Mouse (Mus musculus) heart, embryonic 10.5 days (tissue): ENCODE data around the gene Zfp652. TPM values are rescaled to one million over a fixed set of nuclear protein-coding genes. Genes with fewer than 3 reads are reported as not detected.

ENCODE experiments used
- DNase-seq: peaks from one replicate; pipeline ENCODE4 v3.0.0-alpha.2; 2017; ENCODE audit warnings: low spot score
- H3K27ac ChIP-seq: fragments of 300-500 bp; sonication (generic); 2 replicates; pipeline ENCODE4 v1.5.1; 2016; ENCODE audit warnings: mild to moderate bottlenecking
- H3K27me3 ChIP-seq: fragments of 300-500 bp; sonication (generic); 2 replicates; pipeline ENCODE4 v1.6.1; 2016; ENCODE audit warnings: mild to moderate bottlenecking; ENCODE audit not compliant: poor library complexity, insufficient read depth, severe bottlenecking
- H3K36me3 ChIP-seq: fragments of 300-500 bp; sonication (generic); 2 replicates; pipeline ENCODE4 v1.6.1; 2016; ENCODE audit warnings: mild to moderate bottlenecking, moderate library complexity
- H3K4me1 ChIP-seq: fragments of 300-500 bp; sonication (generic); 2 replicates; pipeline ENCODE4 v1.6.1; 2016; ENCODE audit warnings: mild to moderate bottlenecking
- H3K4me3 ChIP-seq: fragments of 300-500 bp; sonication (generic); 2 replicates; pipeline ENCODE4 v1.5.1; 2016; ENCODE audit warnings: mild to moderate bottlenecking, moderate library complexity
- H3K9me3 ChIP-seq: fragments of 300-500 bp; sonication (generic); 2 replicates; pipeline ENCODE4 v1.6.1; 2016; ENCODE audit warnings: mild to moderate bottlenecking, moderate library complexity
- WGBS: fragments of 180-500 bp; shearing (Covaris S2); methylation state at CpG from one replicate; pipeline ENCODE4 v1.1.7; 2016; 5-methylcytosine and 5-hydroxymethylcytosine counted together
- polyA plus RNA-seq: library from polyadenylated mRNA; unstranded; fragments of >200 nt; fragmentation: Nextera tagmentation; extraction: Ambion mirVana; gene quantifications from 2 replicates; pipeline ENCODE4 v1.2.1, GENCODE M21; 2016

Zfp652 gene
- polyA plus RNA-seq, 1 experiment from 2014 or later, result 14.2 TPM

DNA sequence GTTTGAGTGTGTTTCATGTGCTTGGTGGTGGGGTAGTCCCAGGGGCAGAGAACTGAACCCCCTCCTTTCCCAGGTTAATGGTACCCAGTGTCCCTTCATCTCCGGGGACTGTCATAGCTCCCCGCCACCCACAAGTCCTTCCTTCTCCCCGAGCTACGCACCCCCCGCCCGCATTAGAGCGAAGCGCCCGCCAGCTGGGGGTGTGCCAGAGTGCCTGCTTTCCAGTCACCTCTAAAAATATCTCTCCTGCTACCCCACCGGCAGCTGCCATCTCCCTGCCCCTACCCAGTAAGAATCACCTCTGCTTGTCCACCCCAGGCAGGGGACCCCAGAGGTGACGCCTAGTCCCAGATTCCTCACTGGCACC, 112.4 kb downstream of the Zfp652 start:
- 2% methylated on average over 11 of the region's 11 CpGs for WGBS
- DNase-seq, result peak; percentile 85
- peak overlapping the region; percentile 82 for H3K4me3 ChIP-seq
- peak overlapping the region; percentile 92 for H3K27ac ChIP-seq
- H3K4me1 ChIP-seq, result peaks cover 30% of the 10 kb centered on the region
- H3K36me3 ChIP-seq, result 0 out of 2 replicates have a peak, but pooled peaks cover 3% of the 10 kb centered on the region
- peaks cover 64% of the 10 kb centered on the region for H3K27me3 ChIP-seq
- H3K9me3 ChIP-seq, result no peaks in the 10 kb centered on the region

DNA sequence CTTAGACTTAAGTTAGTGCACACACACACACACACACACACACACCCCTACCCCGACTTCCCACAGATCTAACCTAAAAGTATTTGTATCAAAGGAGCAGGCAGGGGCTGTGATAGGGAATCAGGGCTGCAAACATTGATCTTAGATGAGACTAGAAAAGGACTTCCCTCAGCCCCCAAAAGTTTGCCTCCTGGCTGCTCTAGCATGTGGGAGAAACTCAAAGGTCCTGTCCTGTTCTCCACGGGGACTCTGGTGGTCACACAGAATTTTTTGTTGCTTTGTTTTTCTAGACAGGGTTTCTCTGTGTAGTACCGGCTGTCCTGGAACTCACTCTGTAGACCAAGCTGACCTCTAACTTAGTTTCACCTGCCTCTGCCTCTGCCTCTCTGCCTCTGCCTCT, 113.2 kb downstream of the Zfp652 start:
- H3K27ac ChIP-seq, result no peak overlapping the region
- no peaks in the 10 kb centered on the region for H3K9me3 ChIP-seq
- 50% methylated on average over 3 of the region's 3 CpGs for WGBS
- H3K36me3 ChIP-seq, result 0 out of 2 replicates have a peak, but pooled peaks cover 3% of the 10 kb centered on the region
- peak overlapping the region; percentile 82; the same call in 1 of the 2 replicates for H3K4me3 ChIP-seq
- peaks cover 37% of the 10 kb centered on the region for H3K4me1 ChIP-seq
- H3K27me3 ChIP-seq, result peaks cover 72% of the 10 kb centered on the region
- DNase-seq, result no peak

DNA sequence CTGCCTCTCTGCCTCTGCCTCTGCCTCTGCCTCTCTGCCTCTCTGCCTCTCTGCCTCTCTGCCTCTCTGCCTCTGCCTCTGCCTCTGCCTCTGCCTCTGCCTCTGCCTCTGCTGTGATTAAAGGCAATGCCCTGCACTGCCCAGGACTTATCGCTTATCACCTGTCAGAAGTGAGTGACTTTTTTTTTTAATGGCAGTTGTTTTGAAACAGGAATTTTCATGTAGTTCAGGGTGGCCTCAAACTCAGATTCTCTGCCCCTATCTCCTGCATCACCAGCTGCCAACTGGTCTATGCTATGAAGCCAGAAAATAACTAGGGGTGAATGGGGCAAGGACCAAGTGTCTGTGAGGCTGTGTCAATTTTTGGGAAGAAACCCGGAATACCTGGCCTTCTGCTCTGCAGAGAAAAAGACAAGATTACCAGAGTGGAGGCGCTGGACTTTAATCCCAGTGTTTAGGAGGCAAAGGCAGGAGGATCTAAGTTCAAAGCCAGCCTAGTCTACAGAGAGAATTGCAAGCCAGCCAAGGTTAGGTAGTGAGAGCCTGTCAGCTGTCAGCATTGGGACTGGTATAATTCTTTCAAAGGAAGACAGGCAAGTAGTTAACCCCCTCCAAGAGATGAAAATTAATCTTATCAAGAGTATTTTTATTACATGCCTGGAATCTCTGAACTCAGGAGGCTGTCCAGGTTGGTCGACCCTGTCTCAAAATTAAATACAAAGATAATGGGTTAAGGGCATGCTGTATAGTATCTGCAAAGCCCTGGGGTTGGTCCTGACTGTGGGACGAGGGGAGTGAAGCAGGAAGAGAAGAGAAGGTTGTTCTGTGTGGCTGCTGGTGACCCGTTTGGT, 114.1 kb downstream of the Zfp652 start:
- peaks cover 75% of the 10 kb centered on the region for H3K27me3 ChIP-seq

DNA sequence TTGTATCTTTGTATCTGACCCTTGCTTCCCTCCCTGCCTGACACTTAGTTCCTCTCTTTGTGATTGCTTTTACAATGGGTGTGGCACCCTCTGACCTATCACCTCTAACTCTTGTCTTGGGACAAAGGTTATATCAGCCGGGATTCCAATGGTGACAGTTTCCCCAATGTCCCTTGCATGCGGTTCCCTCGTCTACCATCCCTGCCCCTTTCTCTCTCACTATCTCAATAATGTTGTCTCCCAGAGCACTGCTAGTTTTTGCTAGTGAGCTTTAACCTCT, 114.6 kb downstream of the Zfp652 start:
- Histone ChIP-seq H3K4me1 (peaks cover 52% of the 10 kb centered on the region), H3K27ac (no peak overlapping the region), H3K4me3 (no peak overlapping the region), H3K36me3 (0 out of 2 replicates have a peak, but pooled peaks cover 3% of the 10 kb centered on the region), H3K27me3 (peaks cover 81% of the 10 kb centered on the region), H3K9me3 (no peaks in the 10 kb centered on the region)
- WGBS, result 23% methylated on average over 3 of the region's 3 CpGs
- no peak for DNase-seq

More for the DNA sequence above, 114.1 kb downstream of the Zfp652 start:
- 49% methylated on average over 6 of the region's 6 CpGs for WGBS
- no peak overlapping the region for H3K27ac ChIP-seq
- peak; percentile 52 for DNase-seq
- no peak overlapping the region for H3K4me3 ChIP-seq
- H3K36me3 ChIP-seq, result 0 out of 2 replicates have a peak, but pooled peaks cover 3% of the 10 kb centered on the region
- H3K9me3 ChIP-seq, result no peaks in the 10 kb centered on the region
- peaks cover 47% of the 10 kb centered on the region for H3K4me1 ChIP-seq

DNA sequence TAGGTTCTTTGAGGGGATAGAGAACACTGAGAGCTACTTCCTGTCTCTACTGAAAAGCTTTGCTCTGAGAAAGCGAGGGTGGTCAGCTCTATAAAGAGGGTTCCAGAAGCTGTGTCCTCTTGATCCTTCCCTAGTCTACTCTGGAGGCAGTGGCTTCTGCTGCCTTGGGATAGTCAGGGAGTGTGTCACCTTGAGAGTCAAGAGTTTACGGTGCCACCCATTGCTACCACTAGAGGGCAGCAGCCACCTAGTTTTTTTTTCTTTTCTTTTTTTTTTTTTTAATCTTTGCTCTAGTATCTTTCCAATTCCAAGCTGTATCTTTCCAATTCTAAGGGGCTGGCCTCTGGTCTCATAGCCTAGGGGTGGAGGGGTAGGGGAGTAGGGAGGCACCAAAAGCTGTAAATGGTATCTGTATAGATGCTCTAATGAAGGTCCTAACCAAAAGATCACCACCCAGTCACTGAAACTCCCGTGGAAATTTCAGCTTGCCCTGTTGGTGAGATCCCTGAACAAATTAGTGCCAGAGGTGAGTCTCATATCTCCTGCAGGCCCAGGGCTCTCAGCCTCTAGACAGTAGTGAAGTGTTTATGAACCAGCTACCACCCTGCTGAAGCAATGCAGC, 115.1 kb downstream of the Zfp652 start:
- Histone ChIP-seq H3K36me3 (peaks cover 6% of the 10 kb centered on the region; the same call in 1 of the 2 replicates), H3K4me3 (no peak overlapping the region), H3K27ac (no peak overlapping the region), H3K4me1 (peaks cover 56% of the 10 kb centered on the region), H3K27me3 (peaks cover 82% of the 10 kb centered on the region), H3K9me3 (no peaks in the 10 kb centered on the region)
- peak; percentile 74 for DNase-seq
- 21% methylated on average over 3 of the region's 3 CpGs for WGBS

DNA sequence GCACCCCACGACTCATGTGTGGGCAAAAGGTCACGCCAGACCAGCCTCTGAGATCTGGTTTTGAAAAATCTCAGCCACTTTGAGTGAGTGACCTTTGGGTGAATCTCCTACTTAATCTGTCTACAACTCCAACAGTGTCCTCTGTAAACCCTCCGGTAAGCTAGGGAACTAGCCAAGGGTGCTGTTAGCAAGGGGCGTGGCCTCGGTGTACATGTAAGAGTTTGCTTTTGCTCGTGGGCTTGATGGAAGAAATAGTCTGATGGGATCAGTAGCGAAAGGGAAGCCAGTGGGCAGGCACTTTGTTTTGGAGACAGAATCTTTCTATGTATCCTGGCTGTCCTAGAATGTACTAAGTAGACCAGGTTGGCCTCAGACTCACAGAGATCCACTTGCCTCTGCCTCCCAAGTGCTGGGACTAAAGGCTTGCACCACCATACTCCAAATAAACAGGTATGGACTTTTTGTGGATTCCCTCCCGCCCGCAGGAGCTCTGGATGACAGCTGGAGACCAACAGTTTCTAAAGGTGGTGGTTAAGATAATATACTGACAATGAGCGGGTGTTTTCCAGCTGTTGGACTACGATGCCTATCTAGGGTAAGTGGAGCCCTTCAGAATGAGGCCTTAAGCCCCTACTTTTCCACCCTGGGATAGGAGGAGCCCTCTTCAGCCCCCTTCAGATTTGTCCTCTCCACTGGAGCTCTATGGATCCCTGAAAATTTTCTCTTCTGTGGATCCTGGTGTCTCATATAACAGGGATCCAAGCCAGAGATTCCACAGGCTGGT, 115.9 kb downstream of the Zfp652 start:
- H3K4me3 ChIP-seq, result no peak overlapping the region
- 69% methylated on average over 11 of the region's 11 CpGs for WGBS
- H3K4me1 ChIP-seq, result peaks cover 63% of the 10 kb centered on the region
- DNase-seq, result no peak
- H3K27ac ChIP-seq, result no peak overlapping the region
- H3K9me3 ChIP-seq, result no peaks in the 10 kb centered on the region
- peaks cover 82% of the 10 kb centered on the region for H3K27me3 ChIP-seq
- peaks cover 13% of the 10 kb centered on the region; the same call in 1 of the 2 replicates for H3K36me3 ChIP-seq

DNA sequence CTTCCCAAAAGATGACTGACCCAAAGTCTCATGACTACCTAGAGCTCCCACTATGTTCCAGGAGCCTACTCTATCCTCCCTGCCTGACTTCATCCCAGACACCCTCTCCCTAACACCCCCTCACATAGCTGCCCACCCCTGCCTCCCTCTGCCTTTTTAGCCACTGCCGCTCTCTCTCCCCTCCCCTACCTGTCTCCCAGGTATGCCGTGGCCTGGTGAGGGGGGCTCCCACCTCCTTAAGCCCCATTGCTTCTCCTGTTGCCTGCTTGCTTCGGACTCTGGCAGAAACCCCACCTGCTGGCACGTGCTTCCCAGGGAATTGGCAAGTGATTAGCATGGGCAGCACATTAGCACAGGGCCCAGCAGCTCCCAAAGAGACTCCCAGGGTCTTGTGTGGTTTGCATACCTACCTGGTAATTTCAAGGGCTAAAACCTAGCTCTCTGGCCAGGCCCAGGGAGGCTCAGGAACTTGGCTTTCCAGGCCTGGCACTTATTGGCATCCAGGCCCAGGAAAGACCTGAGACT, 117.1 kb downstream of the Zfp652 start:
- WGBS, result 39% methylated on average over 4 of the region's 4 CpGs
- H3K4me3 ChIP-seq, result peak overlapping the region; percentile 49; the same call in 1 of the 2 replicates
- no peak for DNase-seq

DNA sequence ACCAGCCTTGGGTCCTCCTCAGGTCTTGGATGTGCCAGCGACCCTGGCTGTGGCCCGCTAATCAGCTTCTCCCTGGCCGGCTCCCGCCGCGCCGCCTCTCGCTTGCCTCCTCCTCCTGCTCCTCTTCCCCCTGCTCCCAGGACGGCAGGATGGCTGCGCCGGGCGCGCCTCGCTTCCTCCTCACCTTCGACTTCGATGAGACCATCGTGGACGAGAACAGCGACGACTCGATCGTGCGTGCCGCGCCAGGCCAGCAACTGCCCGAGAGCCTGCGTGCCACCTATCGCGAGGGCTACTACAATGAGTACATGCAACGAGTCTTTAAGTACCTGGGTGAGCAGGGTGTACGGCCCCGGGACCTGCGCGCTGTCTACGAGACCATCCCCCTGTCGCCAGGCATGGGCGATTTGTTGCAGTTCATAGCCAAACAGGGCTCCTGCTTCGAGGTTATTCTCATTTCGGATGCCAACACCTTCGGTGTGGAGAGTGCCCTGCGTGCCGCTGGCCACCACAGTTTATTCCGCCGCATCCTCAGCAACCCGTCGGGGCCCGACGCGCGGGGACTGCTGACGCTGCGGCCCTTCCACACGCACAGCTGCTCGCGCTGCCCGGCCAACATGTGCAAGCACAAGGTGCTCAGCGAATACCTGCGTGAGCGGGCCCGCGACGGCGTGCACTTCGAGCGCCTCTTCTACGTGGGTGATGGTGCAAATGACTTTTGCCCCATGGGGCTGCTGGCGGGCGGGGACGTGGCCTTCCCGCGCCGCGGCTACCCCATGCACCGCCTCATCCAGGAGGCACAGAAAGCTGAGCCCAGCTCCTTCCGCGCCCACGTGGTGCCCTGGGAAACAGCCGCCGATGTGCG, 118.2 kb downstream of the Zfp652 start:
- no peaks in the 10 kb centered on the region for H3K9me3 ChIP-seq
- peak overlapping the region; percentile 49 for H3K4me3 ChIP-seq
- H3K27me3 ChIP-seq, result peaks cover 94% of the 10 kb centered on the region
- DNase-seq, result no peak
- H3K36me3 ChIP-seq, result peaks cover 13% of the 10 kb centered on the region; the same call in 1 of the 2 replicates
- H3K27ac ChIP-seq, result peak overlapping the region; percentile 42; the same call in 1 of the 2 replicates
- peaks cover 70% of the 10 kb centered on the region for H3K4me1 ChIP-seq
- 6% methylated on average over 80 of the region's 80 CpGs for WGBS

More for the DNA sequence above, 117.1 kb downstream of the Zfp652 start:
- Histone ChIP-seq H3K27ac (0 out of 2 replicates have a peak overlapping the region, but pooled peaks have one; percentile 42), H3K27me3 (peaks cover 92% of the 10 kb centered on the region), H3K4me1 (peaks cover 64% of the 10 kb centered on the region), H3K9me3 (no peaks in the 10 kb centered on the region), H3K36me3 (peaks cover 13% of the 10 kb centered on the region; the same call in 1 of the 2 replicates)

DNA sequence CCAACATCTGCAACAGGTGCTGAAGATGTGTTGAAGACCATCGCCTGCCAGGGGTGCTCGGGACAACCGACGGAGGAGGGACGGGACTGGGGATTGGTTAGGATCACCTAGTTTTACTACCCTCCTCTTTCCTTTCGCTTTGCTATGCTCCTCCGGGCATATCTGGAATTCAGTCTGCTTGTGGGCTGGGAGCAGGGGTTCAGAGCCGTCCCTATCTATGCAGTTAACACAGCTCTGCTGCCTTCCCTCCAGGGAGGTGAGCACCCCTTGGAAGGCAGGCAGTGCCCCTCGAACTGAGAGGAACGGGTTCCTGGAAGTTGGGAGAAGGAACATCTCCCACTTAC, 118.8 kb downstream of the Zfp652 start:
- Histone ChIP-seq H3K9me3 (no peaks in the 10 kb centered on the region), H3K36me3 (peaks cover 14% of the 10 kb centered on the region; the same call in 1 of the 2 replicates), H3K4me1 (peaks cover 76% of the 10 kb centered on the region), H3K27me3 (peaks cover 94% of the 10 kb centered on the region), H3K4me3 (peak overlapping the region; percentile 49), H3K27ac (no peak overlapping the region)
- DNase-seq, result no peak
- WGBS, result 5% methylated on average over 10 of the region's 10 CpGs

DNA sequence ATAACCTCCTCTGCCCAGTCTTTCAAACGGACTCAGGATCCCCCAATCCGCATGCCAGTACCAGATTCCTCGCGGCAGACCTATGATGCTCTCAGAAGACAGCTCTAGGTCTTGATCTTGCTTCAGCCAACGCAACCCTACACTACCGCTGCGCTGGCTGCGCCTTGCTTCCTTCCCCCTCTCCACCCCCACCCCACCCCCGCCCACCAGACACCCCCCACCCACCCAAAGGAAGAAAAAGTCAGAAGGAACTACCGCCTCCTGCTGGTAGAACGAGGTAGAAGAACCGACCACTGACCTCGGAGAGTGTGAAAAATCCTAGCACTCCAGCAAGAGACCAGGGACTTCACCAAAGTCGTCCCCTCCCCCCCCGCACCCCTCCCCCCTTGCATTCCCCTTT, 119.2 kb downstream of the Zfp652 start:
- no peak for DNase-seq
- H3K4me1 ChIP-seq, result peaks cover 80% of the 10 kb centered on the region
- WGBS, result 4% methylated on average over 14 of the region's 15 CpGs

DNA sequence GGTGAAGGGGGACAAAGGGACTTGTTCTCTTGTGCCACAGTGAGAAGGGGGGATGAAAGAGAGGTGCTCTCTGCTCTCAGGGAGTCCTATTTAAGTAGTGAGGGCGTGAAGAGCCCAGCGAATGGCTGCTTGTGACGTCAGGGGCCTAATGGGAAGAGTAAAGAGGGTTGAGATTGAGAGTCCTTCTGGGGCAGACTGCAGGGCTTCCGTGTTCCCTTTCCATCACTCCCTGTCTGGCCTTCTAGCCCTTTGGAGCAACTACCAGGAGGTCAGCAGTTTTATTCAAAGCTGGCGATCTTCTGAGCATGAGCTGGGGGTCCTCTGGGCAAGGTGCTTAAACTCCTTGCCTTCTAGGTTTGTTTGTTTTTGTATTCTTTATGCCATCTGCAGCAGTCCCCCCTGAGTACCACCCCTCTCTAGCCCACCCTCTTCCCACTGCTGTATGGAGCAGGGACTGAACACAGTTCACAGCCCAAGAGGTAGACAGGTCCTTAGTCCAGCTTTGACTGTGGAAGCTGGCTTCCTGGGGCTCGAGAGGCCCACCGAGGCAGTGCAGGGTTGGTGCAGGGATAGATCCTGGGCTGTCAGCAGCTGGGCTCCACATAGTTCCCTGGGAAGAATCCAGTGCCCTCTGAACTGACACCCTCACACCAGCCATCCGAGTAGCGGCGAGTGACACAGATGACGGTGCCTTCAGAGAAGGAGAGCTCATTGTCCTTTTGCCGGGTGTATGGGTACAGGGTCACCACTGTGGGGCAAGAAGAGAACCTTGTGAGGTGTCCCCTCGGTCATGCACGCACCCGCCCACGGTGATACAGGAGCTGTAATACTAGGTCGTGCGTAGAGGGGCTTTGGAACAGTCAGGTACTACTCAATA, 119.9 kb downstream of the Zfp652 start:
- 41% methylated on average over 18 of the region's 18 CpGs for WGBS
- Histone ChIP-seq H3K4me3 (no peak overlapping the region), H3K27me3 (peaks cover 85% of the 10 kb centered on the region), H3K4me1 (peaks cover 80% of the 10 kb centered on the region), H3K36me3 (peaks cover 17% of the 10 kb centered on the region; the same call in 1 of the 2 replicates), H3K9me3 (no peaks in the 10 kb centered on the region), H3K27ac (no peak overlapping the region)
- no peak for DNase-seq

More for the DNA sequence above, 119.2 kb downstream of the Zfp652 start:
- no peak overlapping the region for H3K27ac ChIP-seq
- H3K4me3 ChIP-seq, result peak overlapping the region; percentile 49; the same call in 1 of the 2 replicates
- H3K36me3 ChIP-seq, result peaks cover 17% of the 10 kb centered on the region; the same call in 1 of the 2 replicates
- H3K9me3 ChIP-seq, result no peaks in the 10 kb centered on the region
- H3K27me3 ChIP-seq, result peaks cover 92% of the 10 kb centered on the region
